Mouse (Mus musculus): ENCODE data around the gene Sult1a1. TPM values are rescaled to one million over a fixed set of nuclear protein-coding genes. Genes with fewer than 3 reads are reported as not detected.

The Sult1a1 gene
- total RNA-seq, 2 experiments from 2014 or later = 3.8 to 5.3 TPM

- no peak for DNase-seq (ENCODE audit: low spot score in 2 of 2)
Measured at GRCm38 (mm10) chr7:126665269-126665668, 11.0 kb downstream of the Sult1a1 start.

GRCm38 (mm10) chr7:126663646-126664045 lies 12.6 kb downstream of the Sult1a1 start:
- no peak for DNase-seq (ENCODE audit: low spot score in 2 of 2)

DNA sequence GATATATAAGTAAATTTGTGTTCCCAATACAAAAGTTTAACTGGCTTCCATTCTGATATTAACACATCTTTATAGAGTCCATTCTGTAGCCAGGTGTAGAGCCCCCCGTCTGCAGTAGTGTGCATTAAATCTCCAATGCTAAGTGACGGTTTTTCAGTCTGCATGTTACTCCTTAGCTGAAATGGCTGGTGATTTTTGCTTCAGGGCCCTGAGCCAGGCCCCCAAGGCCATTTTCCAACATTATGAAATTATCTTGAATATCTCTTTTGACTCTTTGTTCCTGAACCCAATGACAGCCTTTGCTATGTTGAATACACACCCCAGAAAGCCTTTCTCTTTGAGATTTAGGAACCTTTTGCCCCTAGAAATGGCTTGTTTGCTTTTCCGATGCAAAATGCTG lies 16.5 kb downstream of the Sult1a1 start:
- DNase-seq (ENCODE audit: low spot score in 2 of 2) = no peak

- no peak for DNase-seq (ENCODE audit: low spot score in 2 of 2)
Measured at GRCm38 (mm10) chr7:126657522-126657921, 18.7 kb downstream of the Sult1a1 start.

DNA sequence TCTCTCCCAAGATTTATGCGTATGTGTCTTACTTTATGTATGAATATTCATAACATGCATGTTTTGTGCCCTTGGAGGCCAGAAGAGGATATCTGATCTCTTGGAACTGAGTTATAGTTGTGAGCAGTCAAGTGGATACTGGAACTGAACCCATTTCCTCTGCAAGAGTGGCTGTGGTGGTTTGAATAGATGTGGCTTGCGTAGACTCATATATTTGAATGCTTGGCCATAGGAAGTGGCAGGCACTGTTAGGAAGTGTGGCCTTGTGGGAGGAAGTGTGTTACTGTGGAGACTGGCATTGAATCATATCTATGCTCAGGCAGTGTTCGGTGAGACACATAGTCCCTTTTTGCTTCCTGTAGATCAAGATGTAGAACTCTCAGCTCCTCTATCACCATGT lies 20.5 kb downstream of the Sult1a1 start:
- DNase-seq (ENCODE audit: low spot score in 2 of 2) = no peak

DNA sequence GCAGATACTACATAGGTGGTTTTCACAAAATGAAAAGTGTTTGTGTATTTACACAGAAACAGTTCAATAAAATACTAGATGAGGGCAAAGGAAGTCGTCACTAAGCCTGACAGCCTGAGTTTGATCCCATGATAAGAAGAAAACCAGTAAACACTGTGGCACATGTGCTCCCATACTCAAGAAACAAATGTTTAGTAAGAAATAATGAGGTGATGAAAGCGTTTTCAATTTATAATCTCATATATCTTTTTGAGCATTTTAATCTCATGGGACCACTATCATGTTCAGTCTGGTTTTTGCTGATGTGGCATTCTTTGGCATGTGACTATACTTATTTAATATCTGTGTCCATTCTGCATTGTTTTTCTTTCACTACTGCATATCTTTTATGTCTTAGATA lies 22.2 kb downstream of the Sult1a1 start:
- no peak for DNase-seq (ENCODE audit: low spot score in 2 of 2)

DNA sequence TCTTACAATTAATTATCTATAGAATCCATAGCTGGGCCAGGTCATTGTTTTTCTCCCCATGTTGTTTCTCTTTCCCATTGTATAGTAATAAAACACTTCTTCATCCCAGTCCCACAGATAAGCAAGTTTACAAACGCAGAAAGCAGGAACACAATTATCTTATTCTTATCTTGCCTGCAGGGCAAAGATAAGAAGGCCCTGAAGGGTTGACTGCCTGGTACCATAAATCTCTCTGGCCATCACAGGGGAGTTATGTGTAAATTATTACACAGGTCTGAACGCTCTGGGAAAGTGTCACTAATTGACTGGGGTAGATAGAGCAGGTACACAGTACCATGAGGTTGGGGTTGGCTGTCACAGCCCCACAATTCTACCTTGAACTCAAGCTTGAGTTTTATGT lies 25.4 kb downstream of the Sult1a1 start:
- no peak for DNase-seq (ENCODE audit: low spot score in 2 of 2)

DNA sequence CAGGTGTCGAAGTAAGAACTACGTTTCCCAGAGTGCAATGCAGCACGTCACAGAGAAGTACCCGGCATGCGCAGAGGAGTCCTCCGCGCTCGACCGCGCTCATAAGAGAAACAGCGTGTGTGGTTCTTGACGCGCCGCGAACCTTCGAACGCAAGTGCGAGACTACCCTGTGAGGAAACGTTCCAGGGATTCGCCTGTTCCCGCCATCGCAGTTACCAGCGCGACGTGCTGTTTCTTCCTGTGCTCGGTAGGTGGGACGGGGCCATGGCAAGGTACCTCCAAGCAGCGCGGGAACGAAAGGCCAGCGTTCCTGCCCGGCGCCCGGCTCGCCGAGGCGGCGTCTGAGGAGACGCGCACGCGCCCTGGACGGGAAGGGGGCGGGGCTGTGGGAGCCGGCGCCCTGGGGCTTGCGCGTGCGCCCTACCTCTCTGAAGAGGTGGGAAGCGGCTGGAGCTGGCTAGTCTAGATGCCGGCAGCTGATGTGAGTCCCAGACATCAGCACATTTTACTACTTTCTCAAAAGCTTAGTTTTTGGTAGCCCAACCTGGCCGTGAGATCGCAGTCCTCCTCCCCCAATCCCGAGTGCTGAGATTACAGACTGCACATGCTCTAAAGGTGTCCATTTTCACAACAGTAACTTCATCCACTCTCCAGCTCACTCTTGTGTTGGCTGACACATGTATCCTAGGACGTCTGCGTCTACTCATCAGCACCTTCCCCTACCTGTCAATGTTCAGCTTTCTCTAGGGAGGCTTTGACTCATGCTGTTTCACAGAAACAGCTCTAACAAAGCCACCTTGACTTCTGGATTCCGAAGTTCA lies 26.8 kb downstream of the Sult1a1 start, which contains the start of gene Sgf29:
TSS of gene Sgf29 (plus strand) at position 79 of the 821 bp plus-strand sequence.
- peak; percentile 90 to 96 for DNase-seq (ENCODE audit: low spot score in 2 of 2)

GRCm38 (mm10) chr7:126648486-126648885 lies 27.7 kb downstream of the Sult1a1 start:
- DNase-seq (ENCODE audit: low spot score in 2 of 2) = no peak

- DNase-seq (ENCODE audit: low spot score in 2 of 2) = no peak
Measured at GRCm38 (mm10) chr7:126645708-126646107, 30.5 kb downstream of the Sult1a1 start.

- no peak for DNase-seq (ENCODE audit: low spot score in 2 of 2)
Measured at GRCm38 (mm10) chr7:126644914-126645313, 31.3 kb downstream of the Sult1a1 start.

GRCm38 (mm10) chr7:126644345-126644744 lies 31.9 kb downstream of the Sult1a1 start:
- no peak for DNase-seq (ENCODE audit: low spot score in 2 of 2)

DNA sequence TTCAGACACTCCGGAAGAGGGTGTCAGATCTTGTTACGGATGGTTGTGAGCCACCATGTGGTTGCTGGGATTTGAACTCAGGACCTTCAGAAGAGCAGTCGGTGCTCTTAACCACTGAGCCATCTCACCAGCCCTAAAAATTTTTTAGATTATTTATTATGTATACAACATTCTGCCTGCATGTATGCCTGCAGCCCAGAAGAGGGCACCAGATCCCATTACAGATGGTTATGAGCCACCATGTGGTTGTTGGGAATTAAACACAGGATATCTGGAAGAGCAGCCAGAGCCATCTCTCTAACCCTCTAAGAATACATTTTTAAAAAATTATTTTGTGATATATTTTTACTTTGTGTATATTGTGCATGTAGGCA lies 33.0 kb downstream of the Sult1a1 start:
- peak; percentile 28 to 46 for DNase-seq (ENCODE audit: low spot score in 2 of 2)

DNA sequence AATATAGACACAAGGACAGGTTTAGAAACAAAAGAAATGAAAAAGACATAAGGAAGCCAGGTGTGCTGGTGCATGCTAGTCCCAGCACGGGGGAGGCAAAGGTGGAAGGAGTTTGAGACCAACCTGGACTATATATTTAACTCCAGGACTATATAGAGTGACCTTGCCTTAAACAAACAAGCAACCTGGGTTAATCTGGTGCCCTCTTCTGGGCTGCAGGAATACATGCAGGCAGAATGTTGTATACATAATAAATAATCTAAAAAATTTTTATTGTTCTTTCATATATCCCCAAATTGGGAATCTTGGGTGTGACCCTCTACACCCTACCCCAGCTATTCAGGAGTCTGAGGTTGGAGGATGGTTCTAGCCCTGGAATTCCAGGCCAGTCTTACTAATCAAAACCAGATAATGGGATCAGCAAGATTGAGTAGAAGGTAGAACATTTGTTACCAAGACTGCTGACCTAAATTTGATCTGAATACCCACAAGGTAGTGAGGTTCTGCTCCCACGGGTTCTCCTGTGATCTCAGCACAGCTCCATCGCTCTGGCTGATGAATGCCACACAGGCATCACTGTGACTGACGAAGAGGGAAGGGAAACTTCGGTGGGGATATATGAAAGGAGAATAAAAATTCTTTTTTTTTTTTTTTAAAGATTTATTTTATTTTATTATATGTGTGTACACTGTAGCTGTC lies 33.5 kb downstream of the Sult1a1 start:
- no peak for DNase-seq (ENCODE audit: low spot score in 2 of 2)

DNA sequence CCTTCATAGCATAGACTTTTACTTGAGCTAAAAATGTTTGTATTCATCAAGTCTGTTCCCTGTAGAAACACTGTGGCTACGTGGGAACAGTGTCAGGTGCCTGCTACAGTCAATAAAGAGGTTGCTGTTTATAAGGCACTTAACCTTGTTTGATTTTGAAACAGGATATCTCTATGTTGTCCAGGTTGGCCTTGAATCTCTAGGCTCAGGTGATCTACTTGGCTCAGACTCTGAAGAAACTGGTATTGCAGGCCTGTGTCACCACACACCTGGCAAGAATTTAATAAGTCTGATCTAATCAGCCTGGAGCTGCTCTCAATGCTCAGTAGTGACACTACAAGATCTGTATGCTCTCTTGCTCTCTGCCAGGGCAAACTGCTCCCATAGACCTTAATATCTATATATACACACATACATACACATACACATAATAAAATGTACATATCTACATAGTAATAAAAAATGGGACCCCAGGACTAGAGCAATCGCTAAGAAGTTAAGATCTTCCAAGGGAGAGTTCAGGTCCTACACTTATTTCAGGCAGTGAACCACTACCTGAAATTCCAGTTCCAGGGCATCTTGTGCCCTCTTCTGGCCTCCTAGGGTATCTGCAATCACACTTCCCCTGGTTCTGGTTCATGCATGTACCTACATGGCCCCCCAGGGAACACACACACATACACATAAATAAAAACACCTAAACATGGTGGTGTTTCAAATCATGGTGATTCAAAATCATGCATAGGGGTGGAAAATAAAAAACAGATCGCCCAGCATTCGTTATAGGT lies 39.3 kb downstream of the Sult1a1 start:
- DNase-seq (ENCODE audit: low spot score in 2 of 2) = peak; percentile 25 to 44

DNA sequence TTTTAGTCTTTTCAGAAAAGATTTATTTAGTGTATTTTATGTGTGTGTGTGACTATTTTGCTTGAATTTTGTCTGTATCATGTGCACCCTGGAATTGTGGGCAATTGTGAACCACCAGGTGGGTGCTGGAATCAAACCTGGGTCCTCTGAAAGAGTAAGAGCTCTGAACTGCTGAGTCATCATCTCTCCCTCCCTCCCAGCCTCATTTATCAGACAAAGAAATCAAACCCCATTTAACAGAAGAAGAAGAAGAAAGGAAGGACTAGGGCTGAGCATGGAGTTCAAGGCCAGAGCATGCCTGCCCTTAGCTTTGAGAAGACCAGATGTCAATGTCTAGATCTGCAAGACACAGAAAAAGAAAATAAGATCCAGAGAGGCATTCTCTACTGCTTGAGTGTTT lies 40.9 kb downstream of the Sult1a1 start:
- no peak for DNase-seq (ENCODE audit: low spot score in 2 of 2)

GRCm38 (mm10) chr7:126632478-126632877 lies 43.8 kb downstream of the Sult1a1 start:
- DNase-seq (ENCODE audit: low spot score in 2 of 2) = no peak

GRCm38 (mm10) chr7:126630824-126631518 lies 45.3 kb downstream of the Sult1a1 start, which contains the start of gene Nupr1:
Nupr1 (minus strand) TSS chr7:126630861.
- DNase-seq (ENCODE audit: low spot score in 2 of 2) = no peak

DNA sequence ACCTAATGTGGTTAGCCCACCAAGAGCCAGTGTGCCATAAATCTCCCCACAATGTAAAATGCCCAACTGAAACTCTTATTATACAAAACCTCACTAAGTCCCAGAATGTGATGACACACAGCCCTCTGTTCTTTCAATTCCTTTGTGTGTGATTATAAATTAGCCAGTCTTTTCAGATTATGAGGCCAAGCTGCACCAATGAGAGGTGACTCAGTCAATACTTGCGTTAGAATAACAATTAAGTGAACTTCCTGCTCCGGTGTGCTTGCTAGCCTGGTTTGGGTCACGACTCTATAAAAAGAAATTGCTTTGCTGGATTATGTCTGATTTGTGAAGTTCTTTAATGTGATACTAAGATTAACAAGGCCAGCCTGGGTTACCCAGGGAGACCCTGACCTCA lies 46.3 kb downstream of the Sult1a1 start:
- DNase-seq (ENCODE audit: low spot score in 2 of 2) = no peak

DNA sequence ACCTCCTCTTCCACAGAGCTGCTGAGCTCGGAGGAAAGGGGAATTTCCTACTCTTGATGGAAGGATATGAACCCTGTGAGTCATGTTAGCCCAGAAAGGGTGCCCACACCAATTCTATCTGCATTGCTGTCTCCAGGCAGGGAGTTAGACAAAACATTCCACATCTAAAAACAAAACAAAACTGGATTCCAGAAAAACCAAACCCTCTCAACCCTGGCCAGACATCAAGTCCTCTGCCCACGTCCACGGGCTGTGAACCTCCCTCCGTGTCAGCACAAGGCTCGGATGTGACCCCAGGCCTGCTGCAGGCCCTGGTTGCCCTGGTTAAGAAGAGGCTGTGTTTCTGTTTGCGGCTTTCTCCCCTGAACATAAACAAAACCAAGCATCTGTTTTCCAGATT lies 48.1 kb downstream of the Sult1a1 start:
- no peak for DNase-seq (ENCODE audit: low spot score in 2 of 2)

All from layer of hippocampus, postnatal 10 days (tissue).